20 mouse cellular contexts compared by ENCODE assay signal in the genomic region with DNA sequence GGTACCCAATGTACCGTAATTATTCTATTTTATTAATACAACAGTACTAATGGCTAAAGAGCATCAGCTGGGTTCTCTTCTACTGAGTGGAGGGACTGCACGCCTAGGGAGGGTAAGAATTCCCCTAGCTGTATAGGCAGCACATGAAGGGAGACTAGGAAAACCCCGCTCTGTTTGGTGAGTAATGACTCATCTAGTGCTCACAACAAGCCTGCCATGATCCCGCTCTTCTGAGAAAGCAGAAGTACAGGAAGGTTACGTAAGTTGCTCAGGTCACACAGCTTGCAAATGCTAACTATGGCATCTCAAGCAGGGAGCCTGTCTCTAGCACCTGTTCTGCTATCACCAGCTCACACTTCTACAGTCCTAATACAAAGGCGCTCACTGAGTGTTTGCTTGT. TPM values are rescaled to one million over a fixed set of nuclear protein-coding genes. Genes with fewer than 3 reads are reported as not detected.
DNase-seq lines count a peak whose midpoint lies in the region; ATAC-seq lines count a peak whose summit lies in the region.
"Had no signal": no experiment of that assay in that cellular context is flagged by ENCODE, and none has a peak within 500 bp of the region (broad histone marks: within the 10 kb centered on the region; RNA-seq: fewer than 3 reads in every experiment).

No protein-coding gene starts in this region.

- H3K4me2 ChIP-seq in embryonic facial prominence, embryonic 14.5 days (ENCODE audit: low read depth, low read length), result no peak overlapping the region
- H3K4me2 ChIP-seq: embryonic facial prominence, embryonic 12.5 days; forebrain, embryonic 12.5 days; hindbrain, embryonic 14.5 days; neural tube, embryonic 15.5 days had no signal

- no peaks in the 10 kb centered on the region for H3K4me1 ChIP-seq in embryonic facial prominence, embryonic 14.5 days (ENCODE audit: control insufficient read depth, insufficient read depth, low read length)
- no peaks in the 10 kb centered on the region for H3K4me1 ChIP-seq in embryonic facial prominence, embryonic 10.5 days
- H3K4me1 ChIP-seq: embryonic facial prominence, embryonic 12.5 days; forebrain, embryonic 12.5 days; megakaryocyte, embryonic 14.5 days; neural tube, embryonic 15.5 days had no signal

- H3K36me3 ChIP-seq in embryonic facial prominence, embryonic 14.5 days (ENCODE audit: control insufficient read depth, insufficient read depth, low read length), result no peaks in the 10 kb centered on the region
- H3K36me3 ChIP-seq in embryonic facial prominence, embryonic 10.5 days (replicated peaks), result no peaks in the 10 kb centered on the region
- H3K36me3 ChIP-seq: embryonic facial prominence, embryonic 12.5 days; forebrain, embryonic 12.5 days; neural tube, embryonic 15.5 days had no signal

- no peak overlapping the region for H3K27ac ChIP-seq in embryonic facial prominence, embryonic 14.5 days (replicated peaks; ENCODE audit: low read depth, low read length)
- no peak overlapping the region for H3K27ac ChIP-seq in embryonic facial prominence, embryonic 10.5 days (replicated peaks)
- H3K27ac ChIP-seq: embryonic facial prominence, embryonic 12.5 days; forebrain, embryonic 12.5 days; hindbrain, embryonic 14.5 days; liver, embryonic 14.5 days; neural tube, embryonic 15.5 days had no signal

- DNase-seq in embryonic facial prominence, embryonic 14.5 days (ENCODE audit: low spot score), result peak; percentile 2
- no peak for DNase-seq in embryonic facial prominence, embryonic 10.5 days (ENCODE audit: low spot score)
- peak; percentile 23 for DNase-seq in right cerebral cortex, adult 18-20 months
- DNase-seq in right cerebral cortex, postnatal 25 days, result no peak
- DNase-seq in left cerebral cortex, adult 9 months (ENCODE audit: low spot score in 2 of 2), result no peak
- DNase-seq in adrenal gland, postnatal 14 days, result no peak
- no peak for DNase-seq in left cerebral cortex, adult 11 months (ENCODE audit: low spot score)
- DNase-seq: gastrocnemius, postnatal 10 days; thymus, adult 2 months had no signal

- 82% methylated on average over 6 of the region's 6 CpGs for WGBS in embryonic facial prominence, embryonic 14.5 days
- 87% methylated on average over 6 of the region's 6 CpGs for WGBS in embryonic facial prominence, embryonic 10.5 days

- H3K9me3 ChIP-seq in embryonic facial prominence, embryonic 14.5 days (ENCODE audit: control insufficient read depth, low read length), result no peaks in the 10 kb centered on the region
- H3K9me3 ChIP-seq in embryonic facial prominence, embryonic 10.5 days, result no peaks in the 10 kb centered on the region
- H3K9me3 ChIP-seq: embryonic facial prominence, embryonic 12.5 days; forebrain, embryonic 12.5 days; megakaryocyte, embryonic 14.5 days; neural tube, embryonic 15.5 days had no signal

- H3K4me3 ChIP-seq in embryonic facial prominence, embryonic 14.5 days (ENCODE audit: low read depth, low read length), result no peak overlapping the region
- no peak overlapping the region for H3K4me3 ChIP-seq in embryonic facial prominence, embryonic 10.5 days
- H3K4me3 ChIP-seq: embryonic facial prominence, embryonic 12.5 days; forebrain, embryonic 12.5 days; megakaryocyte, embryonic 14.5 days; neural tube, embryonic 15.5 days had no signal

- ATAC-seq in embryonic facial prominence, embryonic 14.5 days (ENCODE audit: low read depth), result peak; percentile 57; the same call in 1 of the 2 replicates
- ATAC-seq in granulocyte monocyte progenitor cell, adult 5-6 weeks (replicated peaks; ENCODE audit: poor library complexity, severe bottlenecking), result peak; percentile 100
- ATAC-seq: Patski had no signal

- H3K9ac ChIP-seq in embryonic facial prominence, embryonic 14.5 days (ENCODE audit: low read depth, low read length), result no peak overlapping the region
- H3K9ac ChIP-seq: embryonic facial prominence, embryonic 12.5 days; forebrain, embryonic 12.5 days; hindbrain, embryonic 14.5 days; liver, embryonic 14.5 days; neural tube, embryonic 15.5 days had no signal

- H3K27me3 ChIP-seq in embryonic facial prominence, embryonic 14.5 days (replicated peaks; ENCODE audit: control insufficient read depth, insufficient read depth, low read length), result no peaks in the 10 kb centered on the region
- H3K27me3 ChIP-seq in embryonic facial prominence, embryonic 10.5 days (replicated peaks; ENCODE audit: low read depth, poor library complexity, severe bottlenecking), result no peaks in the 10 kb centered on the region
- H3K27me3 ChIP-seq: embryonic facial prominence, embryonic 12.5 days; forebrain, embryonic 12.5 days; megakaryocyte, embryonic 14.5 days; neural tube, embryonic 15.5 days had no signal

RNA-seq across cellular contexts. Expression of gene Slc13a1, which starts 1.1 kb away (rescaled TPM):
- 0.10 TPM in 1 of 2 replicates, not detected in the other for polyA plus RNA-seq in embryonic facial prominence, embryonic 14.5 days (2014; fragmentation: Nextera tagmentation; extraction: Ambion mirVana)
- polyA plus RNA-seq in embryonic facial prominence, embryonic 10.5 days (2016; fragmentation: Nextera tagmentation; extraction: Ambion mirVana), result 0.05 and 0.09 TPM in 2 replicates
- not detected in 2 replicates for total RNA-seq in granulocyte monocyte progenitor cell, adult 5-6 weeks (2014; fragmentation: Nextera tagmentation)
- not detected in 2 replicates for total RNA-seq in granulocyte monocyte progenitor cell, adult 5-6 weeks (2017)
- total RNA-seq in adrenal gland, postnatal 14 days (2021), result 0.15 TPM in 1 of 2 replicates, not detected in the other
- total RNA-seq: gastrocnemius, postnatal 10 days; monocyte, adult 5-6 weeks had no signal
- polyA plus RNA-seq: C2C12; heart, embryonic 14.5 days; liver, embryonic 14.5 days; Patski had no signal

Comparison
In these comparisons a context has a peak if more than half of its experiments do, and no peak if none do; other contexts are left out.
1. DNase-seq: peak in embryonic facial prominence, embryonic 14.5 days (single experiment) and right cerebral cortex, adult 18-20 months (single experiment); none in embryonic facial prominence, embryonic 10.5 days (single experiment), right cerebral cortex, postnatal 25 days (single experiment), left cerebral cortex, adult 9 months (0 of 2), adrenal gland, postnatal 14 days (single experiment) and left cerebral cortex, adult 11 months (single experiment).